Mouse (Mus musculus) liver, adult 2 months (tissue): Measurements from ENCODE around the gene Amdhd2. TPM values are rescaled to one million over a fixed set of nuclear protein-coding genes. Genes with fewer than 3 reads are reported as not detected.

Source experiments
- DNase-seq: peaks from one replicate; pipeline ENCODE4 v3.0.0-alpha.2; 2011; ENCODE audit warnings: low read depth, low spot score; ENCODE audit errors: extremely low read depth
- H3K27ac ChIP-seq: fragments of 200-500 bp; replicated peaks from 2 replicates; pipeline ENCODE4 v1.5.1; 2012; ENCODE audit warnings: low read depth, mild to moderate bottlenecking, control low read depth, inconsistent platforms, low read length; ENCODE audit not compliant: insufficient read depth
- H3K27me3 ChIP-seq: fragments of 200-500 bp; 2 replicates; pipeline ENCODE4 v1.6.1; 2012; ENCODE audit warnings: mild to moderate bottlenecking, moderate library complexity, low read length, inconsistent platforms; ENCODE audit not compliant: control insufficient read depth, insufficient read depth
- H3K36me3 ChIP-seq: fragments of 200-500 bp; 2 replicates; pipeline ENCODE4 v1.6.1; 2012; ENCODE audit warnings: low read length, inconsistent platforms; ENCODE audit not compliant: control insufficient read depth, insufficient read depth
- H3K4me1 ChIP-seq: fragments of 200-500 bp; 2 replicates; pipeline ENCODE4 v1.6.1; 2011; ENCODE audit warnings: low read length; ENCODE audit not compliant: control insufficient read depth, insufficient read depth
- H3K4me3 ChIP-seq: fragments of 200-500 bp; 2 replicates; pipeline ENCODE4 v1.5.1; 2011; ENCODE audit warnings: low read depth, mild to moderate bottlenecking, control low read depth, low read length, moderate library complexity; ENCODE audit not compliant: insufficient read depth
- H3K79me2 ChIP-seq: fragments of 200-500 bp; 2 replicates; pipeline ENCODE4 v1.6.1; 2012; ENCODE audit warnings: inconsistent platforms, mild to moderate bottlenecking, low read length, moderate library complexity; ENCODE audit not compliant: control insufficient read depth, insufficient read depth
- H3K9ac ChIP-seq: fragments of 200-500 bp; 2 replicates; pipeline ENCODE4 v1.6.1; 2012; ENCODE audit warnings: low read depth, mild to moderate bottlenecking, control low read depth, inconsistent platforms, low read length
- CTCF ChIP-seq: fragments of 200-500 bp; IDR thresholded peaks from 2 replicates; pipeline ENCODE4 v1.5.1; 2011; ENCODE audit warnings: low read depth, low read length, control low read depth
- POLR2A ChIP-seq: fragments of 200-500 bp; IDR thresholded peaks from 2 replicates; pipeline ENCODE4 v1.6.1; 2011; ENCODE audit warnings: low read length, control low read depth; ENCODE audit not compliant: insufficient read depth; ENCODE audit errors: extremely low read depth
- WGBS: fragments of 180-500 bp; shearing (Covaris S2); methylation state at CpG from one replicate; pipeline ENCODE4 v1.1.7; 2018; 5-methylcytosine and 5-hydroxymethylcytosine counted together
- polyA plus RNA-seq: library from polyadenylated mRNA; depleted of rRNA; stranded (reverse); fragments of >200 nt; gene quantifications from 2 replicates; pipeline ENCODE4 v1.2.3, GENCODE M21; 2012
- total RNA-seq: library from RNA; depleted of rRNA; stranded (reverse); fragments of >200 nt; gene quantifications from 2 replicates; pipeline ENCODE4 v1.2.3, GENCODE M21; 2014

Gene Amdhd2
- total and polyA plus RNA-seq, 2 experiments = 19.3 to 35.4 TPM

- WGBS = 56% methylated on average over 6 of the region's 6 CpGs
- H3K36me3 ChIP-seq = peaks cover 8% of the 10 kb centered on the region; the same call in 1 of the 2 replicates
- peaks cover 14% of the 10 kb centered on the region for H3K79me2 ChIP-seq
- DNase-seq = no peak
- no peaks in the 10 kb centered on the region for H3K27me3 ChIP-seq
- TF ChIP-seq POLR2A = no peak
- no peak for TF ChIP-seq CTCF
- H3K4me1 ChIP-seq = peaks cover 23% of the 10 kb centered on the region
- H3K9ac ChIP-seq = no peak overlapping the region
- H3K4me3 ChIP-seq = no peak overlapping the region
- H3K27ac ChIP-seq = no peak overlapping the region
These were observed 3.6 kb upstream of the Amdhd2 start for GRCm38 (mm10) chr17:24167120-24167519.

- Histone ChIP-seq H3K9ac (no peak overlapping the region), H3K4me1 (peaks cover 18% of the 10 kb centered on the region), H3K79me2 (peaks cover 14% of the 10 kb centered on the region), H3K36me3 (peaks cover 8% of the 10 kb centered on the region; the same call in 1 of the 2 replicates), H3K27ac (0 out of 2 replicates have a peak overlapping the region, but pooled peaks have one; percentile 16), H3K27me3 (no peaks in the 10 kb centered on the region), H3K4me3 (no peak overlapping the region)
- WGBS = 63% methylated on average over 11 of the region's 11 CpGs
- TF ChIP-seq CTCF (no peak), POLR2A (no peak)
- peak; percentile 44 for DNase-seq
These were observed 1.1 kb upstream of the Amdhd2 start for GRCm38 (mm10) chr17:24164566-24165259.

DNA sequence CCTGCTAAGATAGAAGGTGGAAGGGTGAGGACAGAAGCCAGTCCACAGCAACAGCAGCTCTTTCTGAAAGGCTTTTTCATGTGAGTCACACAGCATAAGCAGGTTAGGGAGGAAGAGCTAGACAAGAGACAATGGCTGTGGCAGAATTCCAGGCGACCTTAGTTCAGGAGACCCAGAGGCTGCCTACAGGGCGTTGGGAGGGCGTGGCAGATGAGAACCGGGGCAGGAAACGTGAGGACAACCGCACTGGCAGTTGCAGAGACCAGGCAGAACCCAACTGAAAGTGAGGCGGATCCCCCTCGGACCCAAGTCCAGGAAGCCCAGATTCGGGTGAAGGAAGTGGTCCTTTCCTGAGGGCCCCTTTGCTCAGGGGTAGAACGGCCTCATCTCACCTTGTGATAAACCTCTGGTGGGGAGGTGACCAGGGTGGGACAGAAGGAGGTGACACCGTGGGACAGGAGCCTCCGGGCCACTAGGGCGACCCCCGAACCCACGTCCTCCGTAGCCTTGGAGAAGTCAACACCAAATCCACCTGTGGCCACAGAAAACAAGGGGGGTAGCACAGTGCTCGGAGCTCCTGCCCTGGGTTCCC is 886 bp downstream of the Amdhd2 start:
- DNase-seq = peak; percentile 84
- TF ChIP-seq POLR2A = no peak
- TF ChIP-seq CTCF = no peak

DNA sequence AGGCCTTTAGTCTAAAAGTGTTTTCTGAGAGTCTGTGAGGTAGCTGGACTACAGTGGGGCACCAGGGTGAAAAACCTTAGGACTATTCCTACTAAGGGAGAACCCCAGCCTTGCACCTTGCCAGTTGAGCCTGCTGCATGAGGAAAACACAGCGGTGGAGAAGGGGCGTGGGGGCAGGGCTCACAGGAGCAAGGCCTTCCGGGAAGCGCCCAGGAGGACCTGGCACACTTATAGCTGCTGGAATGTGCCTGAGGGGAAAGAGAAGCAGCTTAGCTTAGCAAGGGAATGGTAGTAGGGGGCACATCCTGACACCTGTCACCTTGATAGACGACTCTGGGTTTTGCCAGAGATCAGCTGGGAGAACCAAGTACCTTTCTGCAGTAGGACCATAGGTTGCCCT is 2.1 kb downstream of the Amdhd2 start:
- H3K27me3 ChIP-seq = no peaks in the 10 kb centered on the region
- no peak overlapping the region for H3K4me3 ChIP-seq
- TF ChIP-seq POLR2A (no peak), CTCF (no peak)
- DNase-seq = no peak
- no peak overlapping the region for H3K27ac ChIP-seq
- peaks cover under 1% of the 10 kb centered on the region; the same call in 1 of the 2 replicates for H3K36me3 ChIP-seq
- H3K9ac ChIP-seq = no peak overlapping the region
- peaks cover 10% of the 10 kb centered on the region; the same call in 1 of the 2 replicates for H3K4me1 ChIP-seq
- H3K79me2 ChIP-seq = no peaks in the 10 kb centered on the region; the same call in 1 of the 2 replicates
- WGBS = 97% methylated on average over 5 of the region's 5 CpGs

More for the DNA sequence above, 886 bp downstream of the Amdhd2 start:
- H3K9ac ChIP-seq = peak overlapping the region; percentile 75
- no peaks in the 10 kb centered on the region for H3K27me3 ChIP-seq
- peaks cover 14% of the 10 kb centered on the region for H3K4me1 ChIP-seq
- peaks cover 7% of the 10 kb centered on the region; the same call in 1 of the 2 replicates for H3K36me3 ChIP-seq
- peak overlapping the region; percentile 64 for H3K4me3 ChIP-seq
- H3K27ac ChIP-seq = peak overlapping the region; percentile 45
- WGBS = 6% methylated on average over 17 of the region's 17 CpGs
- H3K79me2 ChIP-seq = peaks cover under 1% of the 10 kb centered on the region; the same call in 1 of the 2 replicates

DNA sequence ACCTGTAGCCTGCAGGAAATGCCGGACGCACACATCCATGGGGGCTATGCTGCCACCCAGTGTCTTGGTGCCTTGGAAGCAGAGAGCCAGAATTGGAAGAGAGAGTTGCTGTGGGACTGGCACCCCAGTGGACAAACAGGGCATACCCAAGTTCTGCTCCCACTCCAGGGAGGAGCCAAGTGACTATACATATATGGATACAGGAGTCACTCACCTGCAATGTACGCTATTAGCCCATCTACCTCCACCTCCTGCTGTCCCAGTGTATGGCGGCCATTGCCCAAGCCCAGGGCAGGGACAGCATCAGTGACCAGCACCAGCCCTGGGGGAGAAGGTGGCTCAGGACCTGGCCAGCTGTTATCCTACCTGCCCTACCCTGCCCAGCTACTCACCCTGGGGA is 6.0 kb downstream of the Amdhd2 start:
- peaks cover 2% of the 10 kb centered on the region; the same call in 1 of the 2 replicates for H3K4me1 ChIP-seq

More for the DNA sequence above, 6.0 kb downstream of the Amdhd2 start:
- 94% methylated on average over 4 of the region's 4 CpGs for WGBS
- TF ChIP-seq POLR2A (no peak), CTCF (no peak)
- Histone ChIP-seq H3K9ac (no peak overlapping the region), H3K27me3 (no peaks in the 10 kb centered on the region), H3K27ac (no peak overlapping the region), H3K4me3 (no peak overlapping the region), H3K79me2 (no peaks in the 10 kb centered on the region; the same call in 1 of the 2 replicates), H3K36me3 (peaks cover 6% of the 10 kb centered on the region; the same call in 1 of the 2 replicates)
- DNase-seq = no peak
